Mouse (Mus musculus): ENCODE data around the gene Rpl13a. TPM values are rescaled to one million over a fixed set of nuclear protein-coding genes. Genes with fewer than 3 reads are reported as not detected.

The Rpl13a gene
- polyA plus RNA-seq, 1 experiment from 2014 or later: 1,253 TPM

- Histone ChIP-seq H3K4me2 (ENCODE audit: low read length) (no peak overlapping the region), H3K27ac (ENCODE audit: low read depth, low read length) (no peak overlapping the region), H3K9me3 (replicated peaks; ENCODE audit: control insufficient read depth, low read length) (no peaks in the 10 kb centered on the region), H3K36me3 (ENCODE audit: control insufficient read depth, insufficient read depth, low read length) (no peaks in the 10 kb centered on the region), H3K4me1 (ENCODE audit: control insufficient read depth, insufficient read depth, low read length) (no peaks in the 10 kb centered on the region), H3K27me3 (replicated peaks; ENCODE audit: control insufficient read depth, insufficient read depth, low read length) (no peaks in the 10 kb centered on the region), H3K4me3 (ENCODE audit: low read depth, low read length) (no peak overlapping the region), H3K9ac (ENCODE audit: low read length) (no peak overlapping the region)
- ATAC-seq: no peak
- WGBS: 52% methylated on average over 5 of the region's 5 CpGs
- no peak for DNase-seq (ENCODE audit: low spot score)
These were observed 21.4 kb downstream of the Rpl13a start for GRCm38 (mm10) chr7:45107052-45107645.

DNA sequence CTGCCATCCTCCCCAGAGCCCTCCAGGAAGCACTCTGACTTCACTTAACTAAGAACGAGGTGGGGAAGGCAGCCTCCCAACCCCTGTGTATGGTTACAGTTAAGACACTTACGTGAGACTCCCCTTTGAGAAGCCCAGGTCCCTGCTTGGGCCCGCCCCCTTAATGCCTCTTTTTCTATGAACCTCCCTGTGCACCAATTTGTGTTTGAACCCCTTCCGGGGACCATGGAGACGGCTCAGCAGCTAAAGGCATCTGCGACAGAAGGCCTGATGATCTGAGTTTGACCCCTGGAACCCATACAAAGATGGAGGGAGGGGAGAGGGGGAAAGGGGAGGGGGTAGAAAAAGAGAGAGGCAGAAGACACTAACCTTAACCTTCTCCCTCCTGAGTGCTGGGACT lies 22.1 kb downstream of the Rpl13a start:
- 28% methylated on average over 6 of the region's 6 CpGs for WGBS
- Histone ChIP-seq H3K9me3 (replicated peaks; ENCODE audit: control insufficient read depth, low read length) (no peaks in the 10 kb centered on the region), H3K4me3 (ENCODE audit: low read depth, low read length) (no peak overlapping the region), H3K27ac (ENCODE audit: low read depth, low read length) (no peak overlapping the region), H3K9ac (ENCODE audit: low read length) (no peak overlapping the region), H3K4me2 (ENCODE audit: low read length) (no peak overlapping the region), H3K4me1 (ENCODE audit: control insufficient read depth, insufficient read depth, low read length) (no peaks in the 10 kb centered on the region), H3K36me3 (ENCODE audit: control insufficient read depth, insufficient read depth, low read length) (no peaks in the 10 kb centered on the region), H3K27me3 (replicated peaks; ENCODE audit: control insufficient read depth, insufficient read depth, low read length) (no peaks in the 10 kb centered on the region)
- no peak for DNase-seq (ENCODE audit: low spot score)
- no peak for ATAC-seq

GRCm38 (mm10) chr7:45105491-45105890 lies 23.1 kb downstream of the Rpl13a start:
- DNase-seq (ENCODE audit: low spot score) (no peak), ATAC-seq (no peak)
- Histone ChIP-seq H3K4me2 (ENCODE audit: low read length) (no peak overlapping the region), H3K4me1 (ENCODE audit: control insufficient read depth, insufficient read depth, low read length) (no peaks in the 10 kb centered on the region), H3K9ac (ENCODE audit: low read length) (no peak overlapping the region), H3K36me3 (ENCODE audit: control insufficient read depth, insufficient read depth, low read length) (no peaks in the 10 kb centered on the region), H3K9me3 (replicated peaks; ENCODE audit: control insufficient read depth, low read length) (no peaks in the 10 kb centered on the region), H3K27ac (ENCODE audit: low read depth, low read length) (no peak overlapping the region), H3K4me3 (ENCODE audit: low read depth, low read length) (no peak overlapping the region), H3K27me3 (replicated peaks; ENCODE audit: control insufficient read depth, insufficient read depth, low read length) (no peaks in the 10 kb centered on the region)
- 81% methylated on average over 8 of the region's 8 CpGs for WGBS

DNA sequence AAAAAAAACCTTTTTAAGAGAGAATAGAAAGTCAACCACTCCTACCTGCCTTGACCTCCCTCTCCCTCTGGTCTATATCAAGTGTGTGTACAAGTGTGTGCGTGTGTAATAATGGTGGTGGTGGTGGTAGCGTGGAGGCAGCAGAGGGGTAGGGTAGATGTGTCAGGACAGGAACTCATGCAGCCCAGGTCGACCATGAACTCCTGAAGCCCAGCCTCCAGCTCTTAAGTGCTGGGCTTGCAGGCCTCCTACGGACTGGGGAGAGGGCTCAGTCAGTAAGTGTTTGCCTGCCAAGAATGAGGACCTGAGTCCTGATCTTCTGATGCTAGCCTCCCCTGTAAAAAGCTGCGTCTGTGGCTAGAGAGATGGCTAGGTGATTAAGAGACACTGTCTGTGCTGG lies 23.6 kb downstream of the Rpl13a start:
- DNase-seq (ENCODE audit: low spot score) (no peak), ATAC-seq (no peak)
- Histone ChIP-seq H3K27me3 (replicated peaks; ENCODE audit: control insufficient read depth, insufficient read depth, low read length) (no peaks in the 10 kb centered on the region), H3K9me3 (replicated peaks; ENCODE audit: control insufficient read depth, low read length) (no peaks in the 10 kb centered on the region), H3K27ac (ENCODE audit: low read depth, low read length) (no peak overlapping the region), H3K4me2 (ENCODE audit: low read length) (no peak overlapping the region), H3K4me1 (ENCODE audit: control insufficient read depth, insufficient read depth, low read length) (no peaks in the 10 kb centered on the region), H3K4me3 (ENCODE audit: low read depth, low read length) (no peak overlapping the region), H3K36me3 (ENCODE audit: control insufficient read depth, insufficient read depth, low read length) (no peaks in the 10 kb centered on the region), H3K9ac (ENCODE audit: low read length) (no peak overlapping the region)
- WGBS: 84% methylated on average over 5 of the region's 5 CpGs

- Histone ChIP-seq H3K4me1 (ENCODE audit: control insufficient read depth, insufficient read depth, low read length) (no peaks in the 10 kb centered on the region), H3K9ac (ENCODE audit: low read length) (no peak within 1 kb of the TSS), H3K4me3 (ENCODE audit: low read depth, low read length) (no peak within 1 kb of the TSS), H3K27me3 (replicated peaks; ENCODE audit: control insufficient read depth, insufficient read depth, low read length) (no peaks in the 10 kb centered on the region), H3K36me3 (ENCODE audit: control insufficient read depth, insufficient read depth, low read length) (no peaks in the 10 kb centered on the region), H3K4me2 (ENCODE audit: low read length) (no peak within 1 kb of the TSS), H3K27ac (ENCODE audit: low read depth, low read length) (no peak within 1 kb of the TSS), H3K9me3 (replicated peaks; ENCODE audit: control insufficient read depth, low read length) (no peaks in the 10 kb centered on the region)
- DNase-seq (ENCODE audit: low spot score): no peak
- 79% methylated on average over 7 of the region's 7 CpGs for WGBS
- ATAC-seq: no peak
These were observed 24.8 kb downstream of the Rpl13a start, which contains the start of gene Fcgrt for GRCm38 (mm10) chr7:45103652-45104180. Gene Fcgrt, minus strand, starts transcription at chr7:45103851.

- DNase-seq (ENCODE audit: low spot score): no peak
- no peaks in the 10 kb centered on the region for H3K36me3 ChIP-seq (ENCODE audit: control insufficient read depth, insufficient read depth, low read length)
- ATAC-seq: no peak
- WGBS: 85% methylated on average over 9 of the region's 9 CpGs
- no peaks in the 10 kb centered on the region for H3K9me3 ChIP-seq (replicated peaks; ENCODE audit: control insufficient read depth, low read length)
- H3K27me3 ChIP-seq (replicated peaks; ENCODE audit: control insufficient read depth, insufficient read depth, low read length): no peaks in the 10 kb centered on the region
- H3K27ac ChIP-seq (ENCODE audit: low read depth, low read length): no peak overlapping the region
- H3K4me2 ChIP-seq (ENCODE audit: low read length): no peak overlapping the region
- H3K4me3 ChIP-seq (ENCODE audit: low read depth, low read length): no peak overlapping the region
- H3K4me1 ChIP-seq (ENCODE audit: control insufficient read depth, insufficient read depth, low read length): no peaks in the 10 kb centered on the region
- H3K9ac ChIP-seq (ENCODE audit: low read length): no peak overlapping the region
These were observed 25.5 kb downstream of the Rpl13a start for GRCm38 (mm10) chr7:45102940-45103585.

DNA sequence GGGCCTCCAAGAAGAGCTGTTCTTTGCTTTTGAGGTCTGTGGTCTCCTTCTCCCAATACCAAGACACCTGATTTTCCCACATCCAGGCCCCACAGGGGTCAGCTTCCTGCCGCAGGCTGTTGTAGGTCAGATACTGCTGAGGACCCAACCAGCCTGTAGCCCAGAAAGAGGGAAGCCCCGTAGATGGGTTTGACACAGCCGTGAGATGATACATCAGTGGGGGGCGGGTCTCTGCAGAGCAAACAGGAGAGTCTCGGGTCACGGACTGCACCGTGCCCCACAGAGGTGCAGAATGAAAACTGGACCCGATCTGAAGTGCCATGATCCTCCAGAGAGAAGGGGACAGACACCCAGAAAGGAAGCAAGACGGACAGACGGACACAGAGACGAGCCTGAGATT lies 26.1 kb downstream of the Rpl13a start:
- WGBS: 87% methylated on average over 11 of the region's 11 CpGs
- no peaks in the 10 kb centered on the region for H3K27me3 ChIP-seq (replicated peaks; ENCODE audit: control insufficient read depth, insufficient read depth, low read length)
- H3K4me1 ChIP-seq (ENCODE audit: control insufficient read depth, insufficient read depth, low read length): no peaks in the 10 kb centered on the region
- DNase-seq (ENCODE audit: low spot score) (no peak), ATAC-seq (no peak)
- H3K4me2 ChIP-seq (ENCODE audit: low read length): no peak overlapping the region
- no peaks in the 10 kb centered on the region for H3K36me3 ChIP-seq (ENCODE audit: control insufficient read depth, insufficient read depth, low read length)
- H3K9ac ChIP-seq (ENCODE audit: low read length): no peak overlapping the region
- H3K4me3 ChIP-seq (ENCODE audit: low read depth, low read length): no peak overlapping the region
- no peaks in the 10 kb centered on the region for H3K9me3 ChIP-seq (replicated peaks; ENCODE audit: control insufficient read depth, low read length)
- H3K27ac ChIP-seq (ENCODE audit: low read depth, low read length): no peak overlapping the region

DNA sequence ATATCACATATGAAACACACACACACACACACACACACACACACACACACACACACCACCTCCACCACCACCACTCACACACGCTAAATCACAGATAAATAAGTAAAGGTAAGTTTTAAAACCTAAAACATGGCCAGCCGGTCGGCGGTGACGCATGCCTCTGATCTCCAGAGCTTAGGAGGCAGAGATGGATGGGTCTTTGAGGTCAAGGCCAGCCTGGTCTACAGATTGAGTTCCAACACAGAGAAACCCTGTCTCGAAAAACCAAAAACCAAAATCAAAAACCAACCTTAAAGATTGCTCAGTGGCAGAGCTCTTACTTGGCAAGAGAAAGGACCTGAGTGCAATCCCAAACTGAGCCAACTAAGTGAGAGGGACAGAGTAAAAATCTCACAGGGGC lies 28.5 kb downstream of the Rpl13a start:
- Histone ChIP-seq H3K4me1 (ENCODE audit: control insufficient read depth, insufficient read depth, low read length) (no peaks in the 10 kb centered on the region), H3K36me3 (ENCODE audit: control insufficient read depth, insufficient read depth, low read length) (no peaks in the 10 kb centered on the region), H3K27me3 (replicated peaks; ENCODE audit: control insufficient read depth, insufficient read depth, low read length) (no peaks in the 10 kb centered on the region), H3K9ac (ENCODE audit: low read length) (no peak overlapping the region), H3K9me3 (replicated peaks; ENCODE audit: control insufficient read depth, low read length) (no peaks in the 10 kb centered on the region), H3K4me3 (ENCODE audit: low read depth, low read length) (no peak overlapping the region), H3K27ac (ENCODE audit: low read depth, low read length) (no peak overlapping the region), H3K4me2 (ENCODE audit: low read length) (no peak overlapping the region)
- 93% methylated on average over 6 of the region's 6 CpGs for WGBS
- DNase-seq (ENCODE audit: low spot score) (no peak), ATAC-seq (no peak)

DNA sequence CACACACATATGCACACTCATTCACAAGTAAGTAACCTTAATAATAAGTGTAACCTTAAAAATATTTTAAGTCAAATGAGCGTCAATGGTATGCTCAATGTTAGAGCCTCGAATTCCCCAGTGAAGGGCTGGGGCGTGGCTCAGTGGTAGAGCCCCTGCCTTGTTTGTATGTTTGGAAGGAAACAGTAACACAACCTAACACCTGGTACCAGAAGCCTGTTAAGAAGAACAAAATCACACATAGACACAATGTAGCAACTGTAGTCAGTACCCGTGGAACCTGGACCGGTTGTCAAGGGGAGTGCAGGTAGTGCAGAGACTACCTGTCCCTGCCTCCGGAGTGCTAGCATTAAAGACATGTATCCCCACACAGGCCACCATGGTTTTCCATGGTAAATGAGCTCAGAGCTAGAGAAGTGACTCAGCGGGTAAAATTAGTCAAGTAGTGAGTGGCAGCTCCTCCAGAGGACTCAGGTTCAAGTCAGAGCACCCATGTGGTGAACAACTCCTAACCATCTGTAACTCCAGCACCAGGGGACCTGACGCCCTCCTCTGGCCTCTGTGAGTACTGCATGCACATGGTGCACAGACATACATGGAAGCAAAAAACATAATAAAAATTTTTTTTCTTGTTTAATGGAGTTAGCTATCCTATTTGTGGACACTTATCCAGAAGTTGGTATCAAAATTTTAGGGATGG lies 29.9 kb downstream of the Rpl13a start:
- ATAC-seq (no peak), DNase-seq (ENCODE audit: low spot score) (no peak)
- no peaks in the 10 kb centered on the region for H3K36me3 ChIP-seq (ENCODE audit: control insufficient read depth, insufficient read depth, low read length)
- no peaks in the 10 kb centered on the region for H3K4me1 ChIP-seq (ENCODE audit: control insufficient read depth, insufficient read depth, low read length)
- 91% methylated on average over 8 of the region's 8 CpGs for WGBS
- H3K9ac ChIP-seq (ENCODE audit: low read length): no peak overlapping the region
- H3K4me3 ChIP-seq (ENCODE audit: low read depth, low read length): no peak overlapping the region
- no peaks in the 10 kb centered on the region for H3K9me3 ChIP-seq (replicated peaks; ENCODE audit: control insufficient read depth, low read length)
- H3K4me2 ChIP-seq (ENCODE audit: low read length): no peak overlapping the region
- H3K27me3 ChIP-seq (replicated peaks; ENCODE audit: control insufficient read depth, insufficient read depth, low read length): no peaks in the 10 kb centered on the region
- no peak overlapping the region for H3K27ac ChIP-seq (ENCODE audit: low read depth, low read length)
